Mouse (Mus musculus) CH12.LX (cell line): Measurements from ENCODE around the gene Pfn1. TPM values are rescaled to one million over a fixed set of nuclear protein-coding genes. Genes with fewer than 3 reads are reported as not detected.
A peak's percentile ranks its signal among the peaks of the same experiment; 100 is the strongest.

Experiments
- DNase-seq: peaks from one replicate; pipeline ENCODE4 v3.0.0-alpha.2; 2013; ENCODE audit errors: extremely low read depth
- H3K27ac ChIP-seq: 2 replicates; pipeline ENCODE4 v1.5.1; 2012; ENCODE audit warnings: low read depth, mild to moderate bottlenecking, control low read depth, moderate library complexity; ENCODE audit not compliant: insufficient read depth
- H3K27me3 ChIP-seq: replicated peaks from 2 replicates; pipeline ENCODE3; 2012; ENCODE audit warnings: inconsistent platforms
- H3K36me3 ChIP-seq, 2 experiments: replicated peaks in 1 of 2; 2 replicates each; pipeline versions ENCODE3 to v1.6.1; 2012; ENCODE audit warnings: inconsistent platforms in 1 of 2, low read length in 1 of 2, mild to moderate bottlenecking in 1 of 2, mixed read lengths in 1 of 2, moderate library complexity in 1 of 2; ENCODE audit not compliant: control insufficient read depth in 1 of 2, insufficient read depth in 1 of 2
- H3K4me1 ChIP-seq, 2 experiments: 2 replicates each; pipeline ENCODE4 v1.6.1; 2012; ENCODE audit warnings: inconsistent platforms in 1 of 2, moderate library complexity in 1 of 2; ENCODE audit not compliant: insufficient read depth in 2 of 2, control insufficient read depth in 1 of 2
- H3K4me2 ChIP-seq: 2 replicates; pipeline ENCODE4 v1.6.1; 2012; ENCODE audit warnings: low read depth, mild to moderate bottlenecking, control low read depth; ENCODE audit not compliant: poor library complexity, insufficient read depth, severe bottlenecking
- H3K4me3 ChIP-seq, 3 experiments: fragments of 150-350 bp in 1 of 3; sonication (generic) in 1 of 3; replicated peaks in 1 of 3; 2 replicates each; pipeline versions ENCODE3 to v1.5.1; 2011 to 2012; ENCODE audit warnings: low read depth in 2 of 3, low read length in 2 of 3, mild to moderate bottlenecking in 2 of 3, moderate library complexity in 2 of 3, control low read depth in 1 of 3, improper control_type of control experiment in 1 of 3, inconsistent platforms in 1 of 3, mixed read lengths in 1 of 3; ENCODE audit not compliant: poor library complexity in 1 of 3
- H3K79me2 ChIP-seq: replicated peaks from 2 replicates; pipeline ENCODE4 v1.6.1; 2012; ENCODE audit warnings: mild to moderate bottlenecking, moderate library complexity; ENCODE audit not compliant: control insufficient read depth, poor library complexity, insufficient read depth, severe bottlenecking; ENCODE audit errors: extremely low read depth
- H3K9ac ChIP-seq: 2 replicates; pipeline ENCODE4 v1.6.1; 2012; ENCODE audit warnings: low read depth, mild to moderate bottlenecking, control low read depth, moderate library complexity; ENCODE audit not compliant: insufficient read depth
- H3K9me3 ChIP-seq: replicated peaks from 2 replicates; pipeline ENCODE3; 2012; ENCODE audit warnings: low read length, inconsistent platforms, mixed read lengths
- BHLHE40 ChIP-seq: IDR thresholded peaks from 2 replicates; pipeline ENCODE4 v1.6.1; 2011; ENCODE audit warnings: mild to moderate bottlenecking, low read depth, low read length, improper control_type of control experiment
- CHD1 ChIP-seq: IDR thresholded peaks from 2 replicates; pipeline ENCODE4 v1.6.1; 2012; ENCODE audit warnings: low read depth, low read length, improper control_type of control experiment, inconsistent platforms
- E2F4 ChIP-seq: IDR thresholded peaks from 2 replicates; pipeline ENCODE4 v1.6.1; 2011; ENCODE audit warnings: low read depth, low read length, improper control_type of control experiment; ENCODE audit not compliant: insufficient replicate concordance
- ELF1 ChIP-seq: IDR thresholded peaks from 2 replicates; pipeline ENCODE4 v1.6.1; 2014; ENCODE audit warnings: low read depth, mild to moderate bottlenecking, inconsistent platforms, low read length, improper control_type of control experiment
- EP300 ChIP-seq: IDR thresholded peaks from 2 replicates; pipeline ENCODE4 v1.6.1; 2011; ENCODE audit warnings: low read length, improper control_type of control experiment
- ETS1 ChIP-seq: conservative IDR thresholded peaks from 2 replicates; pipeline ENCODE4 v1.6.1; 2012; ENCODE audit warnings: low read depth, mild to moderate bottlenecking, inconsistent platforms, low read length, improper control_type of control experiment, moderate library complexity
- GABPA ChIP-seq: IDR thresholded peaks from 2 replicates; pipeline ENCODE4 v1.6.1; 2012; ENCODE audit warnings: low read depth, low read length, improper control_type of control experiment, inconsistent platforms; ENCODE audit not compliant: insufficient replicate concordance
- IRF4 ChIP-seq: IDR thresholded peaks from 2 replicates; pipeline ENCODE4 v1.6.1; 2014; ENCODE audit warnings: low read depth, mild to moderate bottlenecking, inconsistent platforms, low read length, improper control_type of control experiment
- JUND ChIP-seq: conservative IDR thresholded peaks from 2 replicates; pipeline ENCODE4 v1.6.1; 2011; ENCODE audit warnings: low read depth, low read length, improper control_type of control experiment
- MAFK ChIP-seq: IDR thresholded peaks from 2 replicates; pipeline ENCODE4 v1.6.1; 2011; ENCODE audit warnings: low read length, improper control_type of control experiment; ENCODE audit not compliant: insufficient replicate concordance
- MAX ChIP-seq: IDR thresholded peaks from 2 replicates; pipeline ENCODE4 v1.6.1; 2011; ENCODE audit warnings: low read length, improper control_type of control experiment
- MAZ ChIP-seq: IDR thresholded peaks from 2 replicates; pipeline ENCODE4 v1.6.1; 2012; ENCODE audit warnings: low read depth, mild to moderate bottlenecking, inconsistent platforms, low read length, improper control_type of control experiment, moderate library complexity
- MEF2A ChIP-seq: IDR thresholded peaks from 2 replicates; pipeline ENCODE4 v1.6.1; 2014; ENCODE audit warnings: low read depth, mild to moderate bottlenecking, inconsistent platforms, low read length, improper control_type of control experiment, borderline replicate concordance
- MXI1 ChIP-seq: IDR thresholded peaks from 2 replicates; pipeline ENCODE4 v1.6.1; 2011; ENCODE audit warnings: mild to moderate bottlenecking, low read depth, low read length, improper control_type of control experiment
- MYC ChIP-seq: IDR thresholded peaks from 2 replicates; pipeline ENCODE4 v1.6.1; 2011; ENCODE audit warnings: low read depth, mild to moderate bottlenecking, improper control_type of control experiment, low read length
- NELFE ChIP-seq: IDR thresholded peaks from 2 replicates; pipeline ENCODE4 v1.6.1; 2011; ENCODE audit warnings: low read depth, low read length, improper control_type of control experiment
- PAX5 ChIP-seq: IDR thresholded peaks from 2 replicates; pipeline ENCODE4 v1.6.1; 2012; ENCODE audit warnings: low read length, inconsistent platforms, mixed read lengths
- POLR2A ChIP-seq: IDR thresholded peaks from 2 replicates; pipeline ENCODE4 v1.6.1; 2011; ENCODE audit warnings: low read depth, mild to moderate bottlenecking, improper control_type of control experiment, low read length
- POLR2AphosphoS2 ChIP-seq: IDR thresholded peaks from 2 replicates; pipeline ENCODE4 v1.6.1; 2011; ENCODE audit warnings: low read depth, low read length, improper control_type of control experiment
- RAD21 ChIP-seq: IDR thresholded peaks from 2 replicates; pipeline ENCODE4 v1.6.1; 2011; ENCODE audit warnings: low read depth, mild to moderate bottlenecking, low read length, improper control_type of control experiment, moderate library complexity
- RCOR1 ChIP-seq: conservative IDR thresholded peaks from 2 replicates; pipeline ENCODE4 v1.6.1; 2012; ENCODE audit warnings: low read depth, mild to moderate bottlenecking, inconsistent platforms, low read length, improper control_type of control experiment
- SIN3A ChIP-seq: IDR thresholded peaks from 2 replicates; pipeline ENCODE4 v1.6.1; 2012; ENCODE audit warnings: low read length, improper control_type of control experiment, inconsistent platforms
- SMC3 ChIP-seq: IDR thresholded peaks from 2 replicates; pipeline ENCODE4 v1.6.1; 2011; ENCODE audit warnings: low read depth, low read length, improper control_type of control experiment
- TCF12 ChIP-seq: IDR thresholded peaks from 2 replicates; pipeline ENCODE4 v1.6.1; 2014; ENCODE audit warnings: low read depth, mild to moderate bottlenecking, inconsistent platforms, low read length, improper control_type of control experiment
- UBTF ChIP-seq: IDR thresholded peaks from 2 replicates; pipeline ENCODE4 v1.6.1; 2012; ENCODE audit warnings: low read depth, mild to moderate bottlenecking, inconsistent platforms, low read length, improper control_type of control experiment, moderate library complexity
- USF1 ChIP-seq: IDR thresholded peaks from 2 replicates; pipeline ENCODE4 v1.6.1; 2014; ENCODE audit warnings: low read depth, mild to moderate bottlenecking, inconsistent platforms, low read length, improper control_type of control experiment
- ZC3H11A ChIP-seq: IDR thresholded peaks from 2 replicates; pipeline ENCODE4 v1.6.1; 2012; ENCODE audit warnings: low read depth, mild to moderate bottlenecking, inconsistent platforms, low read length, improper control_type of control experiment
- ZMIZ1 ChIP-seq: IDR thresholded peaks from 2 replicates; pipeline ENCODE4 v1.6.1; 2012; ENCODE audit warnings: low read depth, mild to moderate bottlenecking, inconsistent platforms, low read length, improper control_type of control experiment
- ZNF384 ChIP-seq: IDR thresholded peaks from 2 replicates; pipeline ENCODE4 v1.6.1; 2012; ENCODE audit warnings: low read depth, low read length, improper control_type of control experiment, inconsistent platforms
- dilution Hi-C: fragments of 300-500 bp; cut with MboI; formaldehyde crosslinking; loops from 2 replicates; pipeline ENCODE4 v1.14.3; 2020; ENCODE audit warnings: low sequenced_read_pairs; ENCODE audit not compliant: extremely low pct_unique_long_range_greater_than_20kb, extremely low pct_ligation_motif_present
- in situ Hi-C: fragments of 300-500 bp; cut with MboI; formaldehyde crosslinking; loops from 3 replicates; pipeline ENCODE4 v1.14.3; 2019; ENCODE audit warnings: low sequenced_read_pairs, low pct_ligation_motif_present, low pct_unique_long_range_greater_than_20kb, mixed read lengths
- polyA plus RNA-seq: library from polyadenylated mRNA; unstranded; fragments of >175 nt; gene quantifications from 2 replicates; pipeline ENCODE4 v1.2.1, GENCODE M21; 2012; ENCODE audit warnings: low read depth; ENCODE audit not compliant: insufficient read length
- total RNA-seq, 2 experiments: library from RNA; depleted of rRNA; stranded (reverse); fragments of 300-350 nt in 1 of 2; fragments of >200 nt in 1 of 2; gene quantifications; 2 replicates each; pipeline ENCODE4 v1.2.3; 2012 to 2014

Gene Pfn1
- total and polyA plus RNA-seq, 3 experiments: 844 to 2,624 (median 1,045) TPM

- dilution Hi-C loops (no loop called here), in situ Hi-C loops (no loop called here)
- Histone ChIP-seq H3K79me2 (peaks cover 29% of the 10 kb centered on the region), H3K36me3 (peaks cover 13 to 46% of the 10 kb centered on the region in 2 experiments), H3K9ac (peak overlapping the region; percentile 90), H3K9me3 (no peaks in the 10 kb centered on the region), H3K27ac (peak overlapping the region; percentile 95; the same call in 1 of the 2 replicates), H3K4me1 (peaks cover 7 to 36% of the 10 kb centered on the region in 2 experiments), H3K4me2 (peak overlapping the region; percentile 62; the same call in 1 of the 2 replicates), H3K4me3 (peak overlapping the region; percentile 30 to 78 (median 65)), H3K27me3 (no peaks in the 10 kb centered on the region)
- TF ChIP-seq ZMIZ1 (no peak), RAD21 (no peak), BHLHE40 (peak; percentile 74), CHD1 (0 out of 2 replicates have a peak, but pooled peaks have one; percentile 18), NELFE (no peak), MXI1 (no peak), POLR2A (no peak), GABPA (no peak), MYC (0 out of 2 replicates have a peak, but pooled peaks have one; percentile 15), MAX (peak; percentile 76)
- peak; percentile 41 for DNase-seq
Observed at GRCm38 (mm10) chr11:70656456-70656927, 2.0 kb upstream of the Pfn1 start.

- in situ Hi-C loops: no loop called here
- Histone ChIP-seq H3K27me3 (no peaks in the 10 kb centered on the region), H3K27ac (peak overlapping the region; percentile 95), H3K36me3 (peaks cover 19 to 46% of the 10 kb centered on the region in 2 experiments), H3K4me3 (peak overlapping the region; percentile 65 to 78 (median 69)), H3K4me2 (peak overlapping the region; percentile 62), H3K9ac (peak overlapping the region; percentile 90), H3K4me1 (peaks cover 10 to 43% of the 10 kb centered on the region in 2 experiments), H3K79me2 (peaks cover 36% of the 10 kb centered on the region), H3K9me3 (no peaks in the 10 kb centered on the region)
- dilution Hi-C loops: no loop called here
- DNase-seq: peak; percentile 64
- TF ChIP-seq IRF4 (no peak), PAX5 (no peak), ZNF384 (peak; percentile 15; the same call in 1 of the 2 replicates), USF1 (peak; percentile 56), ETS1 (peak; percentile 52; the same call in 1 of the 2 replicates), TCF12 (peak; percentile 45), EP300 (peak; percentile 5; the same call in 1 of the 2 replicates), ELF1 (peak; percentile 45), ZC3H11A (no peak), MAFK (0 out of 2 replicates have a peak, but pooled peaks have one; percentile 25), MAX (peak; percentile 94), MAZ (peak; percentile 60; the same call in 1 of the 2 replicates), SMC3 (no peak), ZMIZ1 (peak; percentile 57; the same call in 1 of the 2 replicates), MXI1 (peak; percentile 89; the same call in 1 of the 2 replicates), RAD21 (no peak), JUND (no peak), RCOR1 (no peak), SIN3A (peak; percentile 74; the same call in 1 of the 2 replicates), MEF2A (no peak), UBTF (no peak; the same call in 1 of the 2 replicates), POLR2AphosphoS2 (no peak; the same call in 1 of the 2 replicates), E2F4 (no peak)
Observed at GRCm38 (mm10) chr11:70655571-70656455, 1.4 kb upstream of the Pfn1 start.
